Mouse (Mus musculus): Measurements from ENCODE around the gene Garnl3.
"Not testable (repeated sequence)": the region's sequence is repeated elsewhere in the genome, so short reads cannot be mapped to it uniquely, and the experiment has no call there.

The Garnl3 gene

DNA sequence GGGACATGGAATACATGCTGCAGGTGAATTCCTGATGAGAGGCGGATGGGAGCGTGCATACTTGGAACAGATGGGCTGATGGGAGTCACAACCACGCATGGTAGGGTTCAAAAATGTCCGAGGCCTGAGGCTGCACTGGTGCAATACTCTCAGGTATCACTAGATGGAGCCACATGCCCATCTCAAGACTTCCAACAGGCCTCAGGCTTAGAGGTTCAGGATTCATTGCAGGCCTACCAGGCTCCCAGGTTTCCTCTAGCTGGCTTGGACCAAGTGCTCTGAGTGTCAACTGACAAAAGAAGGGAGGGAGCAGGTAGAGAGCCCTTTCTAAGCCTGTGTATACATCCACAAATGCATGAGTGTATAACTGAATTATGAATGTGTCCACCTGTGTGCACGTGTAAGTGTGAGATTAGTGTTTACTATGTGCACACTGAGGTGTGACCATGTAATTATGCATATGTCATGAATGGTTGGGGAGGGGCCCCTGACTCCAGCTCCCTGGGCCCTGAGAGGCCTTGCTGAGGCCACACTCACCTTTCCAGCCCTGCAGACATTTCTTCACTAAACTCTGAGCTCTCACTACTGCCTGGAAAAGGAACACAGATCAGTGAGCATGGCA, 23.4 kb upstream of the Garnl3 start:
- peak; percentile 66 for DNase-seq (ENCODE audit: low spot score)

DNA sequence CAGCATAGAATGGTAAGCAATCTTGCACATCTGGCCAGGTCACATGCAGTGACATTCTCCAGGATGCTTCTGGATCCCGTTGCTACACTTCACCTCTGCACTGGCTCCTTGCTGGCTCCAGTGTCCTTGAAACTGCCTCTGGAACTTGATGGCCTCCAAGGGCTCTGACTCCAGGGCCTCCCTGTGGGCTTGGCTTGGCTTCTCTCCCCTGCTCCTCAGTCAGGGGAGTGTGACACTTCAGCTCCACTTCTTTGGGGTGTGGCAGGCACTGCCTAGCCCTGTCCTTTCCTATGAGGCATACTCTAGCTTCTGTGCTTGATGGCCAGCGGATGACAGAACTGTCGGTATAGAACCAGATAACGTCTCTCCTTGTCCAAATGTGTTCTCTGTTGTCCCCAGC, 15.5 kb upstream of the Garnl3 start:
- no peak for DNase-seq (ENCODE audit: low spot score)

DNA sequence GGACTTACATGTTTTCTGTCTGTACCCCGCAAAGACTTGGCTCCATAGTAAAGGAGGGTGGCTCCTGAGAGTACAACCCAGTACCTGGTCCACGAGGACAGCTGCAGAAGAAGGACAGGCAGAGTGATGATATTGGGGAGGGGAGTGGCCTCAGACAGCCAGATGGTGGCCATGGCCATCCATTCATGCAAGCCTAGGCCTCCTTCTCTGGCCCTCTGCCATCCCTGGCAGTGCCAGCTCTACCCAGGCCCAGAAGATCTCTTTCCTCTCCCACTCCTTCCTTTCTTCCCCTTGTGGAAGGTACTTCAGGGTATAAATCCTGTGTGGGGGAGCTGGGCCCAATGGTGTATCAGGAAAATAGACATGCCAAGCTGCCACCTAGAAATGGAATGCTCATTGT, 11.8 kb upstream of the Garnl3 start:
- DNase-seq (ENCODE audit: low spot score) = no peak

DNA sequence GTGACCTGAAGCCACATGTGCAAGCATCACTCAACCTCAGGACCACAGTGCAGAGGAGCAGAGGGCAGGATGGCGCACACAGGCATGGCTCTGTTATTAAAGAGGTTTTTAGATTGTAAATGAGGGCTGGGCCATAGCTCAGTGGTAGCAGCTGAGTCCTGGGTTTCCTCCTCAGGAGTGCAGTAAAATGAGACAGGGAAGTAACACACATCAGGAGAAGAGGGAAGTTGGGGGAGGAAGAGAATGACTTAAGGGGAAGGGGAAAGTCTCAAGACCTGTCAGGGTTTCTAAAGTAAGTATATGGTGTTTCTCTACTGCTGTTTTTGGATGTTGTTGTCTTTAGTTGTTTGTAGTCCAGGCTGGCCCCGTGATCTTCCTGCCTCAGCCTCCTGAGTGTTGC, 7.0 kb upstream of the Garnl3 start:
- no peak for DNase-seq (ENCODE audit: low spot score)

GRCm38 (mm10) chr2:33137731-33138130, 6.3 kb upstream of the Garnl3 start:
- no peak for DNase-seq (ENCODE audit: low spot score)

DNA sequence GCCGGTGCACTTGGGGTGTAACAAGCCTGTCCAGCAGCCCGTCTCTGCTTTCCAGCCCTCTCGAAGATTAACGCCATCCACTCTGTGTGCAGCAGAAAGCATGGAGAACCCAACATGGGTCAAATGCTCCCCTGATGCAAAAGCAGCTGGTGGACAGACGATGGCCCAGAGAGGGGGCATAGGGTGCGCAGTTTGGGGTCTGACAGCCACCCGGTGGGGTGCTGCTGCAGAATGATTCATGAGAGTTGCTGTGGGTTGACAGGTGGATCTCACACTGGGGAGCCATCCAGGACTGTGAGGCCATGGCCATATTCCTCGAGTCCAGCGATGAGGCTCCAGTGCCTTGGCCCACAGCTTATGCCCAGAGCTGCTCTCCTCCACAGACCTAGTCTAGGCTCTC, 5.8 kb upstream of the Garnl3 start:
- no peak for DNase-seq (ENCODE audit: low spot score)

GRCm38 (mm10) chr2:33136366-33136765, 4.9 kb upstream of the Garnl3 start:
- no peak for DNase-seq (ENCODE audit: low spot score)

DNA sequence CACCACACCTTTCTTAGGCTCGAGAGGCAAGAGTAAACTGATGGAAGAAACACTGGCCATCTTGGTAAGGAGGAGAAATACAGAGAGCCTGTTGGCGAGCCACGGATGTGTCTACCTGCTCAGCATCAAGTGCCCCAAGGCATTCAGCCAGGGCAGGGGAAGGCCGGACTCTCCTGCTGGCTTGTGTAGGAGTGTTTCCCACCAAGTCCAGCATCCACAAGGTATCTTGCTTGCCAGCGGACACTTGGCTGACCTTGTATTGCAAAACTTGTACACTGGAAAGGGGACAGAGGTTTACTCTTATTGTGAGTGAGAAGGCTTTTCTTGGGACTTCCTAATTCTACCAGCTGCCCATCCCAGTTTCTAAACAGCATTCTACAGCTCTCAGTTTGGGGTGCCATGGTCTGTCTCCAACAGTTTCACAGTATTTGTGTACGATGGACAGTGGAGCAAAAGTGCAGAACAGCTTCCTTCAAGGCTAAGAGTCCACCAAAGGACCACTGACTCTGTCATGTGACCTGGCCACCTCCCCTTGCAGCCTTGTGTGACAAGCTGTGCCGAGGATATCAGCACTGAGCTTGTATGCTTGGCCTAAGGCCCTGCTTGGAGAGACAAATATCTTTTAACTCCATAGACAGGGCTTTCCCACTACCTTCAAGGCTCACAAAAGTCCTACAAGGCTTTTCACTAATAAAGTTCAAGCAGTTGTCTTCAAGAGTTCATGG, 3.5 kb upstream of the Garnl3 start:
- DNase-seq (ENCODE audit: low spot score) = no peak

DNA sequence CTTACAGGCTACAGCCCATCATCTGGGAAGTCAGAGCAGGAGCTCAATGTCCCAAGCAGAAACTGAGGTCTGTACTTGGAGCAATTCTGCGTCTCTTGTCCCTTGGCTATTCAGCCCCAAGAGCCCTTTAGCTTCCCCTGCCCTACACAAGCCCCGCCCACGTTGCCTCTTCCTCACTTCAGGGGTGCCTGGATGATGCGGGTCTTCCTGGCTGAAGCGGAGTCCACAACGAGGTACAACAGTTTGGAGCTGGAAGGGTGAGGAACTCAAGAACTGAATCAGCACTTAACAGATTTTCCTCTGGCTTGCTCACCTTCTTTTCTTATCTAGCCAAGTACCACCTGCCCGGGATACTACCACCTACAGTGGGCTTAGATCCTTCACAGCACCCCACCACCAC, 852 bp upstream of the Garnl3 start:
- no peak for DNase-seq (ENCODE audit: low spot score)

DNA sequence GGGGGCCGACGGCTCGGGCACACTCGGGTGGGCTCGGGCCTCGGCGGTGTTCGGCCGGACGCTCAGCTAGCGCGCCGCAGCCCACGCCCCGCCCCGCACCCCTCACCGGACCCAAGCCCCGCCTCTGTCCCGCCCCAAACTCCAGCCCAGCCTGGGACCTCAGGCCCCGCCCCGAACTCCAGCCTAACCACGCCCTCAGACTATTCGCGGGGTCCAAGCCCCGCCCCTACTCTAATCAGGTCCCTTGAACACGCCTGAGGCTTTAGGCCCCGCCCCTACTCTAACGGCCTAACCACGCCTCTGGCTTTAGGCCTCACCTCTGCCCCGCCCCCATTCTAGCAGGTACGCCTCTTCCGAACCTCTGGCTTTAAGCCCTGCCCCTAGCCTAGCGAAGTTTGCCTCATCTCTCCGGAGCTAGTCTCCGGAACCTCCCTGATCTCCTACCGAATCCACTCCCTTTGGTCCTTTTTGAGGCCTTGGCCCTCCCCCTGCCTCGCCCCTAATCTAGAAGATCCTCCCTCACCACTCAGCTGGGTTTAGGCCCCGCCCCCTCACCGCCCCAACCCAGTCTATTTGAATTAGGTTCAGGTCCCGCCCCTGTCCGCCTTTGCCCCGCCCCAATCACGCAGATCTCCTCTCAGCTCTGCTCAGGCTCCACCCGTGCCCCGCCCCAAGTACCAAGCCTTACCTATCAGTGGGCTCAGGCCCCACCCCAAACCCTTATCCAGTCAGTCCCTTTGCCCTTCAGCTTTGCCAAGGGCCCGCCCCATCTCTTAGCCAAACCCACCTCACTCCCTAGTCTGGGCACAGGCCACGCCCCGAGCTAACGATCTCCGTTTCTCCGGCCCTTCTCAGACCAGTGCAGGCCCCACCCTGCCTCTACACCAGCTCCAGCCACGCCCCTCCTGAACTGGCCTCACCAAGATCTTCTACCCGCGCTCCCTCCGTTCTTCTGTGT, 649 bp downstream of the Garnl3 start:
- peak; percentile 97 for DNase-seq (ENCODE audit: low spot score)

DNA sequence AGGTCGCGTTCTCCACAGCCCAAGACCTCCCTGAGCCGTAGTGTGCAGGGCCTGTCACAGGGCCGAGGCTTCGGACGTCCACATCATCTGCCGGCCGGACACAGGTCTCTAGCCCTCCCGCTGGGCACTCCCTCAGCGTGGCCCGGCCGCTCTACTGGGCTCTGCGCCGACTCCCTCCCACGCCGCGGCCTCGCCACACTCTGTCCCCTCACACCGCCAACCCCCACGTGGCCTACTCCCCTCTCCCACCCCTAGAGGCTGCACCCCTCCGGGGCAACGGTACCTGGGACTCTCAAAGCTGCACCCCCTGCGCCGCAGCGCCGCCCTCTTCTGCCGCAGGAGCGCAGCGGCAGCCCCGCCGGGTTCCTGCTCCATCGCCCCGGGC, 1.3 kb downstream of the Garnl3 start:
- DNase-seq (ENCODE audit: low spot score) = no peak

DNA sequence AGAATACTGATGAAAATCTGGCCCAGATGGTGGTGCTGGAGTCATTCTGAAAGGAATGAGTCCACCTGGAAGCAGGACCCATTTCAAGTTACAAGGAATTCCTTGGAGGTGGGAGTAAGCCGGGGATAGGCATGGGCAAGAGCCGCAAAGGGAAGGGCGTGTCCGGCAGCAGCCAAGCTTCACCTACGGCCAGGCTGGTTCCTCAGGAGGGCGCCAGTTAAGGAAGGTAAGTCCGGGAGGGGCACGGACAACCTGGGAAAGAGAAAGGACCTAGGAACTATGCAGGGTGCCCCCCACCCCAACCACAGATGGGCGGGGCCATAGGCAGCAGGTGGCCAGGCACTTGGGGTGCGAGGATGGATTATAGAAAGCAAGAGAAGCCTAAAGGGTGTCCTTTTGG, 1.8 kb downstream of the Garnl3 start:
- peak; percentile 19 for DNase-seq (ENCODE audit: low spot score)

DNA sequence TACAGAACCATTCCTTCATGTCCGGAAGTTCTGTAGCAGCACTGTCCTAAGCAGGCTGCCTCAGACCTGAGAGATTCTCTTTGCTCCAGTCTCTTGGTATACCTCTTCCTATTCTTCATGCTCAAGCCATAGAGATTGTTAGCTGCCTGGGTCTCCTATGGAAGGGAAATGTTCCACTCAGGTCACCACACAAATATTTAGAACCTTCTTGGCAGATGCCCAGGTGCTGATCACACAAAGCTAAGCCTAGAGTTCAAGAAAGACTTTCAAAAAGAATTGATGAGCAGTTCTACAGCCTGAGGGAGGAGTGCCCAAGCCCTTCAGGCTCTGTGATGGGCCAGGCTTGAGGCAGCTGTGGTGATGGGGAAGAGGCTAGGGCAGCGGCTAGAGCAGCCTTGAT, 2.4 kb downstream of the Garnl3 start:
- no peak for DNase-seq (ENCODE audit: low spot score)

- no peak for DNase-seq (ENCODE audit: low spot score)
Measured at GRCm38 (mm10) chr2:33127271-33127670, 4.2 kb downstream of the Garnl3 start.

GRCm38 (mm10) chr2:33122856-33123255, 8.6 kb downstream of the Garnl3 start:
- DNase-seq (ENCODE audit: low spot score) = no peak

DNA sequence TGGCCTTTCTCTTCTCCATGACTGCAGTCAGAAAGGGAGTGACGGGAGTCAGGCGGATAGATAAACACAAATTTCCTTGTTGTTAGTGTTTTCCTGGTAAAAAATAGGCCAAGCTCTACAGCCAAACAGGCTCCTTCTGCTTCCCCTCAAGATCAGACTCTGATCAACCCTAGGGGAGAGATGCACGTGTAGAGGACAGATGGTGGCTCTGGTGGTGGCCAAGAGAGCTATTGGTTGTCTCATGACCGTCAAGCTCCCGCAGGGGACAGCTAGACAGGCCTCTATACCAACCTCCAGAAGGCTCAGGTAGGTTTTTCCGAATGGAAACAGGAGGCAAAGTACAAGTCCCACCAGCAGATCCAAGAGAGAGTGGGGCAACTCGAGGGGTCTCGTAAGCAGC, 30.9 kb downstream of the Garnl3 start:
- no peak for DNase-seq (ENCODE audit: low spot score)

DNA sequence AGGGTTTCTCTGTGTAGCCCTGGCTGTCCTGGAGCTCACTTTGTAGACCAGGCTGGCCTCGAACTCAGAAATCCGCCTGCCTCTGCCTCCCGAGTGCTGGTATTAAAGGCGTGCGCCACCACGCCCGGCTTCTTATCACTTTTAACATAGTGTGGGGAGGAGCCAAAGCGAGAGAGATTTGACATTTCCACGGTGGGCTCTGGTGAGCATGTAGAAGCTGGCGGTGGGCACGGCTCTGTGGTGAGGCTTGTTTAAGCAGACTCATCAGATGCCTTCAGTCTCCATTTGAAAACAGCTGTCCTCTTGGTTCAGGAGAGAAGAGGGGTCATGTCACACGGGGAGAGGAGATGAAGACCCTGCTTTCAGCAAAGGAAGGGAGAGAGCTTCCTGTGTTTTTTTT, 34.1 kb downstream of the Garnl3 start:
- not testable (repeated sequence) for DNase-seq (ENCODE audit: low spot score)

GRCm38 (mm10) chr2:33095221-33095671, 36.2 kb downstream of the Garnl3 start:
- no peak for DNase-seq (ENCODE audit: low spot score)

DNA sequence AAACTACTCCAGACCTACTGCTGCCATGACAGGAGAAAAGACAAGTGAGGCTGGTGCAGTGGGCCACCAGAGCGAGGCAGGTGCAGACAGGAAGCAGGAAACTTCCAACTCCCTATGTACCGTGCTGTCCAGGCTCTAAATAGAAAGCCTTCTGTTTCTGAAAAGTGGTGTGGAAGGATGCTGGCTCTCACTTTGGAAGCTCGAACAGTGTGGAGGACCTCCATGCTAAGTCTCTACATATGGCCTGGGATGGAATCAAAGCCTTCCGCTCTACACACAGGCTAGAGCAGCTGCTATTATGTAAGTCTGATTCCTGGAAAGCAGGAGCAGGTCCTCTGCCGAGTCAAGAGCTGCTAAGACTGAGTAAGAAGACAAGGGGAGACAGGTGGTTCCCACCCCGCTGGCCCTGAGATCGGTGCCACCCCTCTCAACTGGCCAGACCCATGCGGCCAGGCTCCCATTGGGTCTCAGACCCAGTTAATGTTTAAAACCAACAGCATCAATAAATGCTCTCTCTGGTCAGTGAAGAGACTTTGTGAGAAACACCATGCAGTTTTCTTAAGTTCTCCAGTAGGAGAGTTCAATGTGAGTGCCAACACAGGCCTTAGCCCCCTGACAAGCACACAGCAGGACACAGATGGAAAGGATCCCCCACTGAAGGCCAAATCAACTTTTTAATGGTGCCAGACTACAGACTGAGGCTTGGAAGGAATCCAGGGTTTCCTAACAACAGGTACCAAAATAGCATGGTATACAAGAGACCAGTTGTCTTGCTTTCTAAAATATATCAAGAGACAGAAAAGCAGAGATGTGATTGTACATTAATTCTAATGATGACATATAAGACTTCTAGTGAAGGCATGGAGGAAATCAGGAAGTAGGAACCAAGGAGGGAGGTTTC, 40.6 kb downstream of the Garnl3 start:
- DNase-seq (ENCODE audit: low spot score) = no peak

DNA sequence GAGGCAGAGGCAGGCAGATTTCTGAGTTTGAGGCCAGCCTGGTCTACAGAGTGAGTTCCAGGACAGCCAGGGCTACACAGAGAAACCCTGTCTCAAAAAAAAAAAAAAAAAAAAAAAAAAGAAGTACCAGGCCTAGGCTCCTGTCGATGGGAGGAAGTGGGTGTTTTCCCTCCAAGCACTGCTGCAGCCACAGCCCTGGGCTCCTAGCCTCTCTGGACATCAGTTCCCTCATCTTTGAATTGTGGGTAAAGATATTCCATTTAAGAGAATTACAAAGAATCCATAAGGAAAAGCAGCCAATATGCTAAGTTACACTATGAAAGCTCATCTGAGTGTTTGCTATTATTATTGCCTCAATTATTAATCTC, 41.4 kb downstream of the Garnl3 start:
- DNase-seq (ENCODE audit: low spot score) = not testable (repeated sequence)

GRCm38 (mm10) chr2:33089356-33090032, 42.0 kb downstream of the Garnl3 start:
- no peak for DNase-seq (ENCODE audit: low spot score)

Measured in ovary, postnatal 36 days (tissue).